11 mouse cellular contexts compared by ENCODE assay signal in genomic region chr1:137650629-137651028, GRCm38 (mm10).
"Had no signal": no experiment of that assay in that cellular context is flagged by ENCODE, and none has a peak within 500 bp of the region (broad histone marks: within the 10 kb centered on the region; RNA-seq: fewer than 3 reads in every experiment).

No protein-coding gene starts in this region.

- H3K4me3 ChIP-seq: kidney, embryonic 15.5 days; left cerebral cortex, adult 2 months; limb, embryonic 15.5 days; liver, embryonic 12.5 days; midbrain, embryonic 12.5 days; myocyte; neural tube, embryonic 15.5 days had no signal

- H3K9me3 ChIP-seq: kidney, embryonic 15.5 days; limb, embryonic 15.5 days; liver, embryonic 12.5 days; midbrain, embryonic 12.5 days; neural tube, embryonic 15.5 days had no signal

- H3K27me3 ChIP-seq: kidney, embryonic 15.5 days; limb, embryonic 15.5 days; liver, embryonic 12.5 days; midbrain, embryonic 12.5 days; neural tube, embryonic 15.5 days had no signal

- H3K9ac ChIP-seq: kidney, embryonic 15.5 days; limb, embryonic 15.5 days; liver, embryonic 12.5 days; midbrain, embryonic 12.5 days; neural tube, embryonic 15.5 days had no signal

- H3K27ac ChIP-seq: left cerebral cortex, adult 2 months; limb, embryonic 15.5 days; liver, embryonic 12.5 days; midbrain, embryonic 12.5 days; neural tube, embryonic 15.5 days had no signal

- H3K36me3 ChIP-seq: kidney, embryonic 15.5 days; limb, embryonic 15.5 days; liver, embryonic 12.5 days; midbrain, embryonic 12.5 days; neural tube, embryonic 15.5 days had no signal

- H3K4me1 ChIP-seq: liver, embryonic 12.5 days; neural tube, embryonic 15.5 days had no signal

- DNase-seq: kidney, adult 18-20 months; lung, postnatal 4 days; right cerebral cortex, adult 18-20 months; right cerebral cortex, postnatal 25 days had no signal

- H3K4me2 ChIP-seq: kidney, embryonic 15.5 days; limb, embryonic 15.5 days; liver, embryonic 12.5 days; midbrain, embryonic 12.5 days; neural tube, embryonic 15.5 days had no signal

- ATAC-seq: liver, embryonic 12.5 days had no signal
